In genomic region chr13:28294757-28295361, GRCm38 (mm10) we compare ENCODE assay signal across 13 mouse cellular contexts. TPM values are rescaled to one million over a fixed set of nuclear protein-coding genes. Genes with fewer than 3 reads are reported as not detected.
DNase-seq lines count a peak whose midpoint lies in the region; ATAC-seq and TF ChIP-seq lines count a peak whose summit lies in the region.
"Had no signal": no experiment of that assay in that cellular context is flagged by ENCODE, and none has a peak within 500 bp of the region (broad histone marks: within the 10 kb centered on the region; RNA-seq: fewer than 3 reads in every experiment).

No protein-coding gene starts in this region.

- WGBS in intestine, embryonic 14.5 days = 9% methylated on average over 3 of the region's 3 CpGs
- WGBS in intestine, postnatal 0 days = 13% methylated on average over 3 of the region's 3 CpGs
- under 1% methylated on average over 3 of the region's 3 CpGs for WGBS in forebrain, embryonic 13.5 days
- WGBS in kidney, embryonic 15.5 days = 17% methylated on average over 3 of the region's 3 CpGs
- WGBS in midbrain, postnatal 0 days = 3% methylated on average over 3 of the region's 3 CpGs

- no peaks in the 10 kb centered on the region for H3K36me3 ChIP-seq in intestine, embryonic 14.5 days (ENCODE audit: control insufficient read depth, insufficient read depth, low read length)
- no peaks in the 10 kb centered on the region for H3K36me3 ChIP-seq in intestine, postnatal 0 days (ENCODE audit: control insufficient read depth, insufficient read depth)
- no peaks in the 10 kb centered on the region for H3K36me3 ChIP-seq in forebrain, embryonic 13.5 days (ENCODE audit: poor library complexity, severe bottlenecking)
- no peaks in the 10 kb centered on the region for H3K36me3 ChIP-seq in kidney, embryonic 15.5 days
- H3K36me3 ChIP-seq in midbrain, postnatal 0 days (ENCODE audit: insufficient read depth, low read length) = no peaks in the 10 kb centered on the region
- H3K36me3 ChIP-seq: embryonic facial prominence, embryonic 15.5 days; heart, embryonic 15.5 days; limb, embryonic 15.5 days had no signal

- no peaks in the 10 kb centered on the region for H3K9me3 ChIP-seq in intestine, embryonic 14.5 days (ENCODE audit: control insufficient read depth, low read length)
- H3K9me3 ChIP-seq in intestine, postnatal 0 days (ENCODE audit: control insufficient read depth) = no peaks in the 10 kb centered on the region
- no peaks in the 10 kb centered on the region for H3K9me3 ChIP-seq in forebrain, embryonic 13.5 days (replicated peaks)
- H3K9me3 ChIP-seq in kidney, embryonic 15.5 days (replicated peaks) = no peaks in the 10 kb centered on the region
- H3K9me3 ChIP-seq in midbrain, postnatal 0 days (ENCODE audit: low read length) = no peaks in the 10 kb centered on the region
- H3K9me3 ChIP-seq: embryonic facial prominence, embryonic 15.5 days; heart, embryonic 15.5 days; limb, embryonic 15.5 days had no signal

- DNase-seq in intestine, embryonic 14.5 days (ENCODE audit: low spot score) = peak; percentile 53
- DNase-seq in midbrain, postnatal 0 days (ENCODE audit: low spot score) = peak; percentile 83
- DNase-seq in Muller cell, postnatal 12 days (ENCODE audit: inconsistent ontology term) = no peak
- no peak for DNase-seq in urinary bladder, postnatal 14 days (ENCODE audit: low spot score)
- no peak for DNase-seq in urinary bladder, postnatal 25 days (ENCODE audit: low spot score)
- DNase-seq: adrenal gland, adult 2 months; thymus, adult 18-20 months had no signal

- H3K27ac ChIP-seq in intestine, embryonic 14.5 days (ENCODE audit: low read depth) = no peak overlapping the region; the same call in 1 of the 2 replicates
- no peak overlapping the region for H3K27ac ChIP-seq in intestine, postnatal 0 days (ENCODE audit: low read depth, low read length)
- peak overlapping the region; percentile 74 for H3K27ac ChIP-seq in forebrain, embryonic 13.5 days
- H3K27ac ChIP-seq in kidney, embryonic 15.5 days = peak overlapping the region; percentile 64
- H3K27ac ChIP-seq in midbrain, postnatal 0 days (ENCODE audit: low read depth, low read length) = peak overlapping the region; percentile 71
- H3K27ac ChIP-seq: embryonic facial prominence, embryonic 15.5 days; heart, embryonic 15.5 days; limb, embryonic 15.5 days had no signal

- TF ChIP-seq CTCF in intestine, postnatal 0 days (IDR thresholded peaks at IDR 0.05; ENCODE audit: low read depth) = no peak
- TF ChIP-seq CTCF in midbrain, postnatal 0 days (IDR thresholded peaks at IDR 0.05) = no peak

- ATAC-seq in intestine, embryonic 14.5 days (replicated peaks; ENCODE audit: low FRiP score, low TSS enrichment, low read depth) = 0 out of 2 replicates have a peak, but pooled peaks have one; percentile 39
- no peak for ATAC-seq in intestine, postnatal 0 days
- ATAC-seq in forebrain, embryonic 13.5 days = peak; percentile 85
- peak; percentile 91 for ATAC-seq in kidney, embryonic 15.5 days (replicated peaks; ENCODE audit: low FRiP score)
- peak; percentile 84 for ATAC-seq in midbrain, postnatal 0 days (ENCODE audit: low FRiP score)

- H3K4me1 ChIP-seq in intestine, embryonic 14.5 days (replicated peaks; ENCODE audit: control insufficient read depth, insufficient read depth, low read length) = peaks cover 10% of the 10 kb centered on the region; the same call in 1 of the 2 replicates
- H3K4me1 ChIP-seq in intestine, postnatal 0 days (replicated peaks; ENCODE audit: control insufficient read depth, insufficient read depth, low read length) = 0 out of 2 replicates have a peak, but pooled peaks cover 2% of the 10 kb centered on the region
- H3K4me1 ChIP-seq in forebrain, embryonic 13.5 days = peaks cover 33% of the 10 kb centered on the region
- H3K4me1 ChIP-seq in kidney, embryonic 15.5 days = peaks cover 13% of the 10 kb centered on the region
- H3K4me1 ChIP-seq in midbrain, postnatal 0 days (ENCODE audit: insufficient read depth, low read length) = peaks cover 6% of the 10 kb centered on the region; the same call in 1 of the 2 replicates
- H3K4me1 ChIP-seq: heart, embryonic 15.5 days had no signal

- no peaks in the 10 kb centered on the region for H3K27me3 ChIP-seq in intestine, embryonic 14.5 days (replicated peaks; ENCODE audit: control insufficient read depth, insufficient read depth, low read length)
- H3K27me3 ChIP-seq in intestine, postnatal 0 days (replicated peaks; ENCODE audit: control insufficient read depth, insufficient read depth, low read length) = no peaks in the 10 kb centered on the region
- no peaks in the 10 kb centered on the region for H3K27me3 ChIP-seq in forebrain, embryonic 13.5 days
- no peaks in the 10 kb centered on the region for H3K27me3 ChIP-seq in kidney, embryonic 15.5 days
- H3K27me3 ChIP-seq in midbrain, postnatal 0 days (ENCODE audit: insufficient read depth, low read length) = no peaks in the 10 kb centered on the region
- H3K27me3 ChIP-seq: embryonic facial prominence, embryonic 15.5 days; heart, embryonic 15.5 days; limb, embryonic 15.5 days had no signal

- H3K4me2 ChIP-seq in intestine, embryonic 14.5 days (ENCODE audit: low read length) = no peak overlapping the region
- H3K4me2 ChIP-seq in intestine, postnatal 0 days (replicated peaks; ENCODE audit: low read depth) = no peak overlapping the region; the same call in 1 of the 2 replicates
- H3K4me2 ChIP-seq in forebrain, embryonic 13.5 days = peak overlapping the region; percentile 33
- no peak overlapping the region for H3K4me2 ChIP-seq in kidney, embryonic 15.5 days
- H3K4me2 ChIP-seq in midbrain, postnatal 0 days (ENCODE audit: low read depth, low read length, poor library complexity, severe bottlenecking) = peak overlapping the region; percentile 4; the same call in 1 of the 2 replicates
- H3K4me2 ChIP-seq: embryonic facial prominence, embryonic 15.5 days; heart, embryonic 15.5 days; limb, embryonic 15.5 days had no signal

- no peak overlapping the region for H3K9ac ChIP-seq in intestine, embryonic 14.5 days (ENCODE audit: low read length)
- no peak overlapping the region for H3K9ac ChIP-seq in intestine, postnatal 0 days (ENCODE audit: low read depth, low read length)
- H3K9ac ChIP-seq in forebrain, embryonic 13.5 days = no peak overlapping the region
- no peak overlapping the region for H3K9ac ChIP-seq in kidney, embryonic 15.5 days
- no peak overlapping the region for H3K9ac ChIP-seq in midbrain, postnatal 0 days (replicated peaks; ENCODE audit: low read length, poor library complexity, severe bottlenecking)
- H3K9ac ChIP-seq: embryonic facial prominence, embryonic 15.5 days; heart, embryonic 15.5 days; limb, embryonic 15.5 days had no signal

- H3K4me3 ChIP-seq in intestine, embryonic 14.5 days (ENCODE audit: low read depth, low read length) = no peak overlapping the region
- no peak overlapping the region for H3K4me3 ChIP-seq in intestine, postnatal 0 days (ENCODE audit: low read depth, low read length)
- no peak overlapping the region for H3K4me3 ChIP-seq in forebrain, embryonic 13.5 days
- H3K4me3 ChIP-seq in kidney, embryonic 15.5 days (replicated peaks) = no peak overlapping the region
- no peak overlapping the region for H3K4me3 ChIP-seq in midbrain, postnatal 0 days (ENCODE audit: low read depth, low read length)
- H3K4me3 ChIP-seq: embryonic facial prominence, embryonic 15.5 days; heart, embryonic 15.5 days; limb, embryonic 15.5 days had no signal

RNA-seq across cellular contexts. Expression of gene Gm11361, which starts 37.5 kb away (rescaled TPM):
- 4.2 and 4.7 TPM in 2 replicates for polyA plus RNA-seq in intestine, embryonic 14.5 days (2014; fragmentation: Nextera tagmentation; extraction: Ambion mirVana)
- polyA plus RNA-seq in intestine, postnatal 0 days (2015; fragmentation: Nextera tagmentation; extraction: Ambion mirVana) = 4.9 and 6.8 TPM in 2 replicates
- 5.1 and 5.9 TPM in 2 replicates for polyA plus RNA-seq in forebrain, embryonic 13.5 days (2015; fragmentation: Nextera tagmentation; extraction: Ambion mirVana)
- polyA plus RNA-seq in kidney, embryonic 15.5 days (2015; fragmentation: Nextera tagmentation; extraction: Ambion mirVana) = 5.8 and 6.8 TPM in 2 replicates
- total RNA-seq in midbrain, postnatal 0 days (2014; rRNA removed) = 1.5 and 1.6 TPM in 2 replicates
- polyA plus RNA-seq in midbrain, postnatal 0 days (2015; fragmentation: Nextera tagmentation; extraction: Ambion mirVana) = 1.8 and 3.2 TPM in 2 replicates
- polyA plus RNA-seq: adrenal gland, adult 2 months had no signal

Comparison
In these comparisons a context has a peak if more than half of its experiments do, and no peak if none do; other contexts are left out.
1. DNase-seq: peak in intestine, embryonic 14.5 days (single experiment) and midbrain, postnatal 0 days (single experiment); none in Muller cell, postnatal 12 days (single experiment), urinary bladder, postnatal 14 days (single experiment) and urinary bladder, postnatal 25 days (single experiment).
2. H3K27ac ChIP-seq: peak in forebrain, embryonic 13.5 days (single experiment), kidney, embryonic 15.5 days (single experiment) and midbrain, postnatal 0 days (single experiment); none in intestine, embryonic 14.5 days (single experiment) and intestine, postnatal 0 days (single experiment).
3. H3K4me2 ChIP-seq: peak in forebrain, embryonic 13.5 days (single experiment) and midbrain, postnatal 0 days (single experiment); none in intestine, embryonic 14.5 days (single experiment), intestine, postnatal 0 days (single experiment) and kidney, embryonic 15.5 days (single experiment).